Mouse (Mus musculus): ENCODE measurements around the gene Tpd52l2. TPM values are rescaled to one million over a fixed set of nuclear protein-coding genes. Genes with fewer than 3 reads are reported as not detected.

Gene Tpd52l2
- polyA plus RNA-seq, 1 experiment: 115 TPM

- no peak for DNase-seq (ENCODE audit: extremely low spot score in 1 of 2, low spot score in 1 of 2)
Measured at GRCm38 (mm10) chr2:181529076-181529475, 32.1 kb downstream of the Tpd52l2 start.

DNA sequence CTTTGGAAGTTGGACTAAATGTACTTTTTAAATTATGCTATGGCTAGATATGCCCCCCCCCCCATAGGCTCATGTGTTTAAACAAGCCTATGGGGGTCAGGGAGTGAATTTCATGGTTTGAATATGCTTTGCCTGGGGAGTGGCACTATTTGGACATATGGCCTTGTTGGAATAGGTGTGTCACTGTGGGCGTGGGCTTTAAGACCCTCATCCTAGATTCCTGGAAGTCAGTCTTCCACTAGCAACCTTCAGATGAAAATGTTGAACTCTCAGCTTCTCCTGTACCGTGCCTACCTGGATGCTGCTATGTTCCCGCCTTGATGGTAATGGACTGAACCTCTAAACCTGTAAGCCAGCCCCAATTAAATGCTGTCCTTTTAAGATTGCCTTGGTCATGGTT lies 35.6 kb downstream of the Tpd52l2 start:
- no peak for DNase-seq (ENCODE audit: extremely low spot score in 1 of 2, low spot score in 1 of 2)

DNA sequence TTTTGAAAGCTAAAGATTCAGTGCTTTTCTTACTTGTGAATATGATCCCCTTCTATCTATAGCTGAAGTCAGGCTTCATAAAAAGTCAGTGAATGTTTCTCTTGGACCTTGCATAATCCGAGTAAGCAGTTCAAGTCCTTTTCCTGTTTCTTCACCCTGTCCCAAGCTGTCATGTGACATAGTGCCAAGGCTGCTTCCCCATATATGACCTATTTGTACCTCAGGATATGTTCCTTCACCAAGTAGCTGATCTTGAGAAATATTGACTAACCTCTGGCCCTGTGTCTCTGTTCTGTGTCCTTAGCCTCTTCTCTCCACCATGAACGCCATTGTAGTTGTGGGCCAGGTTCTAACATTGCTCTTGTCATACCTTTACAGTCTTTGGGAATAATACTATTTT lies 39.5 kb downstream of the Tpd52l2 start:
- no peak for DNase-seq (ENCODE audit: extremely low spot score in 1 of 2, low spot score in 1 of 2)

GRCm38 (mm10) chr2:181537444-181538047 lies 40.6 kb downstream of the Tpd52l2 start:
- DNase-seq (ENCODE audit: extremely low spot score in 1 of 2, low spot score in 1 of 2): peak; percentile 72 to 77

GRCm38 (mm10) chr2:181541761-181542380 lies 44.9 kb downstream of the Tpd52l2 start:
- DNase-seq (ENCODE audit: extremely low spot score in 1 of 2, low spot score in 1 of 2): no peak

- no peak for DNase-seq (ENCODE audit: extremely low spot score in 1 of 2, low spot score in 1 of 2)
Measured at GRCm38 (mm10) chr2:181546142-181546541, 49.2 kb downstream of the Tpd52l2 start.

- no peak for DNase-seq (ENCODE audit: extremely low spot score in 1 of 2, low spot score in 1 of 2)
Measured at GRCm38 (mm10) chr2:181548227-181548626, 51.3 kb downstream of the Tpd52l2 start.

DNA sequence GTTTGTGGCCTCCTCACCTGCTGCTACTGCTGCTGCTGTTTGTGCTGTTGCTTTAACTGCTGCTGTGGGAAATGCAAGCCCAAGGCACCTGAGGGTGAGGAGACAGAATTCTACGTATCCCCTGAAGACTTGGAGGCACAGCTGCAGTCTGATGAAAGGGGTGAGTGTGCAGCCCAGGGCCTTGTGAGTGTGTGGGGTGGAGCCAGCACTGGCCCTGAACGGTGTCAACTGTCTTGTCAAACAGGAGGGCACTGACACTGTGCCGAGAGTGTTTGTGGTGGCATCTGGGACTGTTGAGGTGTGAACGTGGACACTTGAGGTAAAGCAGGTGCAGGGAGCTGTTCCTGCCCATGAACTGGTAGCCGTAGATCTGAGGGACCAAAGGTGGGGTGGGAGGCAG lies 51.7 kb downstream of the Tpd52l2 start:
- no peak for DNase-seq (ENCODE audit: extremely low spot score in 1 of 2, low spot score in 1 of 2)

- no peak for DNase-seq (ENCODE audit: extremely low spot score in 1 of 2, low spot score in 1 of 2)
Measured at GRCm38 (mm10) chr2:181550233-181550632, 53.3 kb downstream of the Tpd52l2 start.

DNA sequence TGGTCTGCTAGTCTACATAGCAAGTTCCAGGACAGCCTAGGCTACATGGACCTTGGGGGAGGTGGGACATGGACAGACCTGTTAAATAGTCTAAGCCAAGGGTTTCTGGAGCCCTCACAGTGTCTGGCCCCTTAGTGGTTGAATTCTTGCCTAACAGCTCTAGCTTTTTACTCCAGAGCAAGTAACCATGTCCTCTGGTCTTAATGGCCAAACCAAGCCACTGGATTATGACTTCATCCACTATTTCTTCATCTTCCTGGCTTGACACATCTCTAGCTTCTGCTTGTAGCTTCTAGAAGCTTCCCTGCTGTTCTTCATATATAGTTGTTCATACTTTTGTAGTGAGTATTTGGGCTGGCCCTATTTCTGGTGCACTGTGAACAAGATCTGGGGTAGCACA lies 56.8 kb downstream of the Tpd52l2 start:
- DNase-seq (ENCODE audit: extremely low spot score in 1 of 2, low spot score in 1 of 2): no peak

- DNase-seq (ENCODE audit: extremely low spot score in 1 of 2, low spot score in 1 of 2): no peak
Measured at GRCm38 (mm10) chr2:181567338-181567737, 70.4 kb downstream of the Tpd52l2 start.

Other genes starting within 250 kb of the Tpd52l2 start
- 20.8 and 21.7 TPM in 2 replicates for gene Gmeb2, start 209.1 kb upstream of the Tpd52l2 start, polyA plus RNA-seq (2012; rRNA removed)
- gene Stmn3, start 182.6 kb upstream of the Tpd52l2 start, polyA plus RNA-seq (2012; rRNA removed): 725 and 731 TPM in 2 replicates
- 71.9 and 77.1 TPM in 2 replicates for gene Rtel1, start 177.4 kb upstream of the Tpd52l2 start, polyA plus RNA-seq (2012; rRNA removed)
- gene Zgpat, start 132.2 kb upstream of the Tpd52l2 start, polyA plus RNA-seq (2012; rRNA removed): 87.9 and 93.7 TPM in 2 replicates
- 75.8 and 76.8 TPM in 2 replicates for gene Arfrp1, start 131.7 kb upstream of the Tpd52l2 start, polyA plus RNA-seq (2012; rRNA removed)
- 71.8 and 72.7 TPM in 2 replicates for gene Lime1, start 117.1 kb upstream of the Tpd52l2 start, polyA plus RNA-seq (2012; rRNA removed)
- gene Zbtb46, start 37.7 kb upstream of the Tpd52l2 start, polyA plus RNA-seq (2012; rRNA removed): 6.6 and 6.9 TPM in 2 replicates
- not detected in 2 replicates for gene Abhd16b, start 3.9 kb upstream of the Tpd52l2 start, polyA plus RNA-seq (2012; rRNA removed)
- gene Dnajc5, start 23.3 kb downstream of the Tpd52l2 start, polyA plus RNA-seq (2012; rRNA removed): 139 and 171 TPM in 2 replicates
- gene Uckl1, start 87.8 kb downstream of the Tpd52l2 start, polyA plus RNA-seq (2012; rRNA removed): 125 and 149 TPM in 2 replicates
- gene Prpf6, start 94.7 kb downstream of the Tpd52l2 start, polyA plus RNA-seq (2012; rRNA removed): 35.7 and 38.0 TPM in 2 replicates
- 76.7 and 101 TPM in 2 replicates for gene Zfp512b, start 95.7 kb downstream of the Tpd52l2 start, polyA plus RNA-seq (2012; rRNA removed)
- 30.1 and 30.6 TPM in 2 replicates for gene Samd10, start 102.1 kb downstream of the Tpd52l2 start, polyA plus RNA-seq (2012; rRNA removed)
- gene Gm29797, start 159.9 kb downstream of the Tpd52l2 start, polyA plus RNA-seq (2012; rRNA removed): not detected in 2 replicates
- 20.4 and 22.5 TPM in 2 replicates for gene Sox18, start 174.5 kb downstream of the Tpd52l2 start, polyA plus RNA-seq (2012; rRNA removed)
- gene Tcea2, start 183.2 kb downstream of the Tpd52l2 start, polyA plus RNA-seq (2012; rRNA removed): 155 and 160 TPM in 2 replicates
- 42.6 and 53.6 TPM in 2 replicates for gene Rgs19, start 196.8 kb downstream of the Tpd52l2 start, polyA plus RNA-seq (2012; rRNA removed)
- not detected in 2 replicates for gene Lkaaear1, start 201.3 kb downstream of the Tpd52l2 start, polyA plus RNA-seq (2012; rRNA removed)
- gene Oprl1, start 217.9 kb downstream of the Tpd52l2 start, polyA plus RNA-seq (2012; rRNA removed): 26.4 and 34.4 TPM in 2 replicates

Measured in frontal cortex, adult 2 months (tissue).